Mouse (Mus musculus) hindbrain, embryonic 10.5 days (tissue): ENCODE results near the gene Skor1. TPM values are rescaled to one million over a fixed set of nuclear protein-coding genes. Genes with fewer than 3 reads are reported as not detected.
A peak's percentile ranks its signal among the peaks of the same experiment; 100 is the strongest.

Experiments used
- DNase-seq: peaks from one replicate; pipeline ENCODE4 v3.0.0-alpha.2; 2017; ENCODE audit warnings: low spot score
- H3K27ac ChIP-seq: fragments of 300-500 bp; sonication (generic); 2 replicates; pipeline ENCODE4 v1.5.1; 2016; ENCODE audit warnings: mild to moderate bottlenecking, moderate library complexity
- H3K27me3 ChIP-seq: fragments of 300-500 bp; sonication (generic); 2 replicates; pipeline ENCODE4 v1.6.1; 2016; ENCODE audit warnings: mild to moderate bottlenecking; ENCODE audit not compliant: poor library complexity, insufficient read depth, severe bottlenecking
- H3K36me3 ChIP-seq: fragments of 300-500 bp; sonication (generic); 2 replicates; pipeline ENCODE4 v1.6.1; 2016; ENCODE audit warnings: mild to moderate bottlenecking, moderate library complexity
- H3K4me1 ChIP-seq: fragments of 300-500 bp; sonication (generic); replicated peaks from 2 replicates; pipeline ENCODE4 v1.6.1; 2016; ENCODE audit warnings: mild to moderate bottlenecking
- H3K4me3 ChIP-seq: fragments of 300-500 bp; sonication (generic); 2 replicates; pipeline ENCODE4 v1.5.1; 2016; ENCODE audit warnings: mild to moderate bottlenecking, moderate library complexity
- H3K9me3 ChIP-seq: fragments of 300-500 bp; sonication (generic); 2 replicates; pipeline ENCODE4 v1.6.1; 2016; ENCODE audit warnings: mild to moderate bottlenecking, moderate library complexity
- WGBS: fragments of 180-500 bp; shearing (Covaris S2); methylation state at CpG from one replicate; pipeline ENCODE4 v1.1.7; 2016; 5-methylcytosine and 5-hydroxymethylcytosine counted together
- polyA plus RNA-seq: library from polyadenylated mRNA; unstranded; fragments of >200 nt; fragmentation: Nextera tagmentation; extraction: Ambion mirVana; gene quantifications from 2 replicates; pipeline ENCODE4 v1.2.1, GENCODE M21; 2016

Gene Skor1
- polyA plus RNA-seq, 1 experiment from 2014 or later = 6.8 TPM

GRCm38 (mm10) chr9:63146856-63147274 is 1.9 kb downstream of the Skor1 start:
- H3K36me3 ChIP-seq = no peaks in the 10 kb centered on the region
- WGBS = under 1% methylated on average over 20 of the region's 20 CpGs
- peaks cover 100% of the 10 kb centered on the region for H3K27me3 ChIP-seq
- peaks cover 91% of the 10 kb centered on the region for H3K4me1 ChIP-seq
- peak; percentile 49 for DNase-seq
- H3K27ac ChIP-seq = no peak overlapping the region
- H3K4me3 ChIP-seq = peak overlapping the region; percentile 38
- no peaks in the 10 kb centered on the region for H3K9me3 ChIP-seq

GRCm38 (mm10) chr9:63146126-63146855 is 2.5 kb downstream of the Skor1 start:
- under 1% methylated on average over 46 of the region's 46 CpGs for WGBS
- H3K36me3 ChIP-seq = no peaks in the 10 kb centered on the region
- peaks cover 100% of the 10 kb centered on the region for H3K27me3 ChIP-seq
- peaks cover 87% of the 10 kb centered on the region for H3K4me1 ChIP-seq
- 0 out of 2 replicates have a peak overlapping the region, but pooled peaks have one; percentile 51 for H3K27ac ChIP-seq
- no peaks in the 10 kb centered on the region for H3K9me3 ChIP-seq
- peak overlapping the region; percentile 38 for H3K4me3 ChIP-seq
- DNase-seq = peak; percentile 49

- Histone ChIP-seq H3K4me3 (peak overlapping the region; percentile 38), H3K4me1 (peaks cover 79% of the 10 kb centered on the region), H3K9me3 (no peaks in the 10 kb centered on the region), H3K36me3 (no peaks in the 10 kb centered on the region), H3K27me3 (peaks cover 100% of the 10 kb centered on the region), H3K27ac (peak overlapping the region; percentile 30; the same call in 1 of the 2 replicates)
- DNase-seq = peak; percentile 64
- WGBS = under 1% methylated on average over 73 of the region's 73 CpGs
These were observed 3.3 kb downstream of the Skor1 start for GRCm38 (mm10) chr9:63145249-63146125.

GRCm38 (mm10) chr9:63144502-63145248 is 4.1 kb downstream of the Skor1 start:
- no peaks in the 10 kb centered on the region for H3K9me3 ChIP-seq
- H3K4me3 ChIP-seq = peak overlapping the region; percentile 38
- under 1% methylated on average over 80 of the region's 80 CpGs for WGBS
- no peaks in the 10 kb centered on the region for H3K36me3 ChIP-seq
- H3K27me3 ChIP-seq = peaks cover 100% of the 10 kb centered on the region
- peaks cover 76% of the 10 kb centered on the region for H3K4me1 ChIP-seq
- H3K27ac ChIP-seq = peak overlapping the region; percentile 17; the same call in 1 of the 2 replicates
- peak; percentile 58 for DNase-seq

GRCm38 (mm10) chr9:63143641-63144501 is 4.9 kb downstream of the Skor1 start:
- H3K27ac ChIP-seq = peak overlapping the region; percentile 17; the same call in 1 of the 2 replicates
- peak overlapping the region; percentile 38 for H3K4me3 ChIP-seq
- peaks cover 100% of the 10 kb centered on the region for H3K27me3 ChIP-seq
- peaks cover 69% of the 10 kb centered on the region for H3K4me1 ChIP-seq
- WGBS = under 1% methylated on average over 47 of the region's 47 CpGs
- no peaks in the 10 kb centered on the region for H3K9me3 ChIP-seq
- no peaks in the 10 kb centered on the region for H3K36me3 ChIP-seq
- DNase-seq = peak; percentile 50

GRCm38 (mm10) chr9:63143227-63143626 is 5.5 kb downstream of the Skor1 start:
- H3K27me3 ChIP-seq = peaks cover 100% of the 10 kb centered on the region
- no peaks in the 10 kb centered on the region for H3K36me3 ChIP-seq
- H3K9me3 ChIP-seq = no peaks in the 10 kb centered on the region
- H3K4me1 ChIP-seq = peaks cover 69% of the 10 kb centered on the region
- DNase-seq = no peak
- WGBS = under 1% methylated on average over 25 of the region's 25 CpGs
- H3K27ac ChIP-seq = no peak overlapping the region
- peak overlapping the region; percentile 38 for H3K4me3 ChIP-seq

GRCm38 (mm10) chr9:63142335-63143036 is 6.3 kb downstream of the Skor1 start:
- Histone ChIP-seq H3K27ac (no peak overlapping the region), H3K9me3 (no peaks in the 10 kb centered on the region), H3K4me3 (peak overlapping the region; percentile 34), H3K27me3 (peaks cover 100% of the 10 kb centered on the region), H3K36me3 (no peaks in the 10 kb centered on the region), H3K4me1 (peaks cover 72% of the 10 kb centered on the region)
- under 1% methylated on average over 42 of the region's 42 CpGs for WGBS
- peak; percentile 42 for DNase-seq

GRCm38 (mm10) chr9:63141641-63142334 is 7.0 kb downstream of the Skor1 start:
- H3K27me3 ChIP-seq = peaks cover 100% of the 10 kb centered on the region
- H3K36me3 ChIP-seq = no peaks in the 10 kb centered on the region
- no peak overlapping the region for H3K27ac ChIP-seq
- H3K4me1 ChIP-seq = peaks cover 72% of the 10 kb centered on the region
- DNase-seq = no peak
- no peaks in the 10 kb centered on the region for H3K9me3 ChIP-seq
- WGBS = 2% methylated on average over 24 of the region's 24 CpGs
- peak overlapping the region; percentile 34 for H3K4me3 ChIP-seq

- Histone ChIP-seq H3K27me3 (peaks cover 100% of the 10 kb centered on the region), H3K9me3 (no peaks in the 10 kb centered on the region), H3K4me1 (peaks cover 66% of the 10 kb centered on the region), H3K36me3 (no peaks in the 10 kb centered on the region), H3K27ac (no peak overlapping the region), H3K4me3 (no peak overlapping the region)
- 3% methylated on average over 9 of the region's 9 CpGs for WGBS
- peak; percentile 29 for DNase-seq
These were observed 8.6 kb downstream of the Skor1 start for GRCm38 (mm10) chr9:63140211-63140610.

- peaks cover 66% of the 10 kb centered on the region for H3K4me1 ChIP-seq
- H3K36me3 ChIP-seq = no peaks in the 10 kb centered on the region
- H3K27me3 ChIP-seq = peaks cover 100% of the 10 kb centered on the region
- no peak overlapping the region for H3K27ac ChIP-seq
- no peak overlapping the region for H3K4me3 ChIP-seq
- DNase-seq = no peak
- H3K9me3 ChIP-seq = no peaks in the 10 kb centered on the region
- 2% methylated on average over 17 of the region's 17 CpGs for WGBS
These were observed 9.1 kb downstream of the Skor1 start for GRCm38 (mm10) chr9:63139661-63140060.

- no peak overlapping the region for H3K27ac ChIP-seq
- H3K4me1 ChIP-seq = peaks cover 65% of the 10 kb centered on the region
- under 1% methylated on average over 31 of the region's 31 CpGs for WGBS
- no peaks in the 10 kb centered on the region for H3K36me3 ChIP-seq
- peak; percentile 62 for DNase-seq
- H3K27me3 ChIP-seq = peaks cover 100% of the 10 kb centered on the region
- H3K9me3 ChIP-seq = no peaks in the 10 kb centered on the region
- H3K4me3 ChIP-seq = peak overlapping the region; percentile 43
These were observed 10.2 kb downstream of the Skor1 start for GRCm38 (mm10) chr9:63138481-63138967.
